Mouse (Mus musculus) right cerebral cortex, postnatal 36 days (tissue): ENCODE measurements at regions not wholly inside any gene's neighbourhood (a gene's known extent, or its start where the extent isn't known, plus 50 kb on each side); places are given as distances from the start of the nearest gene placed in this dataset.

Experiments
- DNase-seq, 2 experiments: peaks; one replicate each; pipeline ENCODE4 v3.0.0; 2022; ENCODE audit warnings: low spot score in 2 of 2, mixed read lengths in 1 of 2

GRCm38 (mm10) chr11:19740562-19740961 is 183.6 kb upstream of the Spred2 start:
- no peak for DNase-seq

GRCm38 (mm10) chr11:19747097-19747972 is 176.8 kb upstream of the Spred2 start:
- DNase-seq, result no peak

GRCm38 (mm10) chr11:19747973-19748559 is 176.1 kb upstream of the Spred2 start:
- DNase-seq, result no peak

- DNase-seq, result no peak
These were observed 165.3 kb upstream of the Spred2 start for GRCm38 (mm10) chr11:19758892-19759291.

GRCm38 (mm10) chr11:19760861-19761693 is 163.1 kb upstream of the Spred2 start:
- peak; percentile 31 to 35 for DNase-seq

GRCm38 (mm10) chr11:19761694-19761976 is 162.5 kb upstream of the Spred2 start:
- no peak for DNase-seq

GRCm38 (mm10) chr11:19767316-19767715 is 156.9 kb upstream of the Spred2 start:
- DNase-seq, result no peak

GRCm38 (mm10) chr11:19767871-19768270 is 156.3 kb upstream of the Spred2 start:
- DNase-seq, result no peak

- no peak for DNase-seq
These were observed 155.2 kb upstream of the Spred2 start for GRCm38 (mm10) chr11:19768962-19769361.

- no peak for DNase-seq
These were observed 150.2 kb upstream of the Spred2 start for GRCm38 (mm10) chr11:19774010-19774409.

- no peak for DNase-seq
These were observed 148.4 kb upstream of the Spred2 start for GRCm38 (mm10) chr11:19775741-19776140.

GRCm38 (mm10) chr11:19776473-19777200 is 147.5 kb upstream of the Spred2 start:
- no peak for DNase-seq

- no peak for DNase-seq
These were observed 146.0 kb upstream of the Spred2 start for GRCm38 (mm10) chr11:19778191-19778590.

- no peak for DNase-seq
These were observed 139.1 kb upstream of the Spred2 start for GRCm38 (mm10) chr11:19785110-19785509.

GRCm38 (mm10) chr11:19796950-19797670 is 127.1 kb upstream of the Spred2 start:
- DNase-seq, result no peak

GRCm38 (mm10) chr11:19809359-19809758 is 114.8 kb upstream of the Spred2 start:
- DNase-seq, result no peak

- no peak for DNase-seq
These were observed 112.7 kb upstream of the Spred2 start for GRCm38 (mm10) chr11:19811271-19811991.

- DNase-seq, result no peak
These were observed 112.0 kb upstream of the Spred2 start for GRCm38 (mm10) chr11:19811992-19812690.

- DNase-seq, result no peak
These were observed 110.6 kb upstream of the Spred2 start for GRCm38 (mm10) chr11:19813549-19813948.

GRCm38 (mm10) chr11:19822991-19823390 is 101.2 kb upstream of the Spred2 start:
- DNase-seq, result no peak
